Mouse (Mus musculus) gastrocnemius, postnatal 10 days (tissue): ENCODE data around the gene Asl. TPM values are rescaled to one million over a fixed set of nuclear protein-coding genes. Genes with fewer than 3 reads are reported as not detected.

Source experiments
- total RNA-seq, 2 experiments: library from RNA; stranded (reverse); gene quantifications; 2 replicates each; pipeline ENCODE4 v1.2.3; 2021

Asl gene
- total RNA-seq, 2 experiments from 2014 or later, result 10.2 to 10.3 TPM

Other genes with a start within 250 kb of the Asl start
- gene Psph, start 241.8 kb downstream of the Asl start, total RNA-seq, result 10 to 100 TPM; 15.9 to 18.2 TPM
- 10 to 100 TPM in 1 of 2 experiments, 1 to 10 TPM in 1; 9.8 to 13.5 TPM for gene Sumf2, start 182.3 kb downstream of the Asl start, total RNA-seq
- gene Chchd2, start 141.8 kb downstream of the Asl start, total RNA-seq, result 100 to 1,000 TPM; 404 to 489 TPM
- gene Zbed5, start 133.5 kb downstream of the Asl start, total RNA-seq, result 1 to 10 TPM; 1.1 to 1.9 TPM
- 100 to 1,000 TPM; 199 to 205 TPM for gene Phkg1, start 130.7 kb downstream of the Asl start, total RNA-seq
- 1 to 10 TPM in 1 of 2 experiments, under 1 TPM in 1; 0.45 to 1.4 TPM for gene Nupr1l, start 120.7 kb downstream of the Asl start, total RNA-seq
- 10 to 100 TPM; 17.6 to 18.5 TPM for gene Vkorc1l1, start 87.3 kb downstream of the Asl start, total RNA-seq
- 10 to 100 TPM; 16.5 to 23.5 TPM for gene Gusb, start 26.2 kb downstream of the Asl start, total RNA-seq
- 10 to 100 TPM; 14.5 to 16.5 TPM for gene Crcp, start within 50 bp of the Asl start, total RNA-seq
- 10 to 100 TPM; 26.8 to 30.9 TPM for gene Tpst1, start 44.1 kb upstream of the Asl start, total RNA-seq
- gene Kctd7, start 115.6 kb upstream of the Asl start, total RNA-seq, result 1 to 10 TPM; 3.9 to 5.7 TPM
- gene Rabgef1, start 142.6 kb upstream of the Asl start, total RNA-seq, result 10 to 100 TPM; 33.3 to 39.3 TPM
- gene Tmem248, start 187.8 kb upstream of the Asl start, total RNA-seq, result 10 to 100 TPM; 25.2 to 29.9 TPM
- gene Sbds, start 226.3 kb upstream of the Asl start, total RNA-seq, result 10 to 100 TPM; 25.8 to 31.6 TPM
- 1 to 10 TPM; 9.1 to 9.3 TPM for gene Tyw1, start 226.4 kb upstream of the Asl start, total RNA-seq